Mouse (Mus musculus) thymus, postnatal 14 days (tissue): ENCODE measurements around the gene Pdrg1.

Source experiments
- DNase-seq: peaks from one replicate; pipeline ENCODE4 v3.0.0; 2021

The Pdrg1 gene

DNA sequence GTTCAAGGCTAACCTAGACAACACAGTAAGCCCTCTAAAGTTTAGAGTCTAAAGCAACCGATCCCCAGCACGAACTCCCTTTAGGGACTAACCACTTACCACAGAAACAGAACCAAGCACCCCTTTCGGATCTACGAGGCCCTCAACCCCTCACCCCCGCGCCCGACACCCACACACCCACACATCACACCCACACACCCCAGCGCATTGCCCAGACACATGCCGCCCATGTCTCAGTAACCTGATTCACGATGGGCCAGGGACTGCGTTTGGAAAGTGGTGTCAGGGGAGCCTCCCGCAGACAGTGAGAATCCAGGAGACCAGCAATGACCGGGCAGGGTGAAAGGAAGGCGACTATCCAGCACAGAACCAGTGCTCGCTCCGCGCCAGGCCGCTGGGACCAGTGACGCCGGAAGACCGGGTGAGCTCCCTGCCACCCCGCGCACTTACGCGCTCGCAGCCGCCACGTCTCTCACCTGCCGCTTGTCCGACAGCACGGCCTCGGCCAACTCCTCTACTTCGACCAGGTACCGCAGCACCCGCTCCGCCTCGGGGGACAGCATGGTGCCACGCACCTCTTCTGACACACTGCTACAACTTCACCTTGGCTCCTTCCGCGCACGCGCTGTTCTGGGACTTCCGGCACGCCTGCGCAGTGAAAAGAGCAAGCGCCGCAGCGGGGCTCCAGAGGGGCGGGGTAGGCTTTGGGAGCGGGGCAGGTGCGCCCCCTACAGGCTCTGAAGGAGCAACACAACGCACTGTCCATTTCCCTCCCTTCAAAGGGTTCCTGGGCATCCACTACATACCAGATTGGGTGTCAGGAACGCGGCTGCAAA lies at the start of gene Pdrg1:
Gene Pdrg1, minus strand, starts transcription at position 670 of the 836 bp plus-strand sequence.
- DNase-seq, result peak; percentile 95

DNA sequence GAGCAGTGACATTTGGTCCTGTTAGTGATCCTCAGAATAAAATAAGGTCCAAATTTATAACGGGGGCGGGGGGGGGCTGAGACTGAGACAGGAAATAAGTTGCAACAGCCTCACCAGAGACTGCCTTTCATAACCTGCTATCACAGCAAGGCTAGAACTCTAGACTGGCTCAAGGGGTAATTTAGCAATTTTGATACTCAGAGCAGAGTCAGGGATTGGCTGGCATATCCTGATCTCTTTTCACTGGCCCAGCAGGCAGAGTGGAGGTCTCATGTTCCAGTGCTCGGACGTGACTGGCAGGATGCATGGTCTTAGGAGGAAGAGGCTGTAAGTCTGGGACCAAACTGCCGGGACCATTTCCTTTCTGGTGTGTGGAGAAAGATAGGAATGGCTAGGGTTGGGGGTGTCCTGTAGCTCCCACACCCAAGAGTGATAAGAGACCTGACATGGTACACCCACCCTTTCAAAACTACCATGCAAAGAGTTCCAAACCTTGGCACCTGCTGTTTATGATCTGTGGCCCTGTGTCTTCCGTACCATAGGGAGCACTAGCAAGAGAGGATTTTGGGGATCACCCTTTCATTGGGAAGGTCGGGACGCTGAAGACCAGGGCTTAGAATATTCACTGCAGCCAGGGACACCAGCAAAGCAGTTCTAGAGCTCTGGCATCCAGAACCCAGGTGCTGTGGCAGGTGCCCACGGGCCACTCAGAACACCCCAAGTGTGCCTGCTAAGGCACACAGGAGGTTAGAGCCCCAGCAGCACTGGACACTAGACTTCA lies 49.2 kb upstream of the Pdrg1 start:
- no peak for DNase-seq

DNA sequence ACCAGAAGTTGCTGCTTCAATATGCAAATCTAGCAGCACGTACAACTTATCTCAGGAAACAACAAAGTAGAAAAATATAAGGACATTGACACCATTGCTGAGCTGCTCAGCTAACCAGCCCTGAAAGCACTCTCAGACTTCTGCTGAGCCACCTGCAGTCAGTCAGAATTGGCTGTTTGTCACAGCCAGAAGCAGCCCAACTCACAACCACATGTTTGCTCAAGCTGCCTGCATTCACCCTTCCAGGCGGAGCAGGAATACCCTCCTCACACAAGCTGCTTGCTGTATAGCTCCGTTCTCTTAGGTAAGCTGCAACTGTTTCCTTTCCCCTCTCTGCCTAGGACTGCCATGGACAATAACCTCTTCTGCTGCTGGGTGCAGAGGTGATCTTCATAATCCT lies 48.2 kb upstream of the Pdrg1 start:
- DNase-seq, result no peak

DNA sequence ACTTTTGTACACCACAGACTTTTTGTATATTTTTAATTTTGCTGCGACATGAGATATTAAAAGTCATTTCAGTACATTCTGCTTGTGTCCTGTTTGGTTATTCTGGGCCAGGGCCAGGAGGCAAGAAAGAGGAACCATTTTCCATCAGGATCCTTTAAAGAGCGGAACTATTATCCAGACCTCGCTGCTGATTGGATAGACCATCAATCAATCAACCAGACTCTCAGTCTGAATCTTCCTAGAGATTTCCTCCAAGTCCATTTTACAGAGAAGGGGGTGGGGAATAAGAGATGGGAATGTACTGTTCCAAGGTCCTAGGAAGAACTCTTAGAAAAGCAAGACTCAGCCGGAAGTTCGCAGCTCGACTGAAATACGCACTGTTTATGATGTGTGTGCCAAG lies 45.0 kb upstream of the Pdrg1 start:
- DNase-seq, result no peak

DNA sequence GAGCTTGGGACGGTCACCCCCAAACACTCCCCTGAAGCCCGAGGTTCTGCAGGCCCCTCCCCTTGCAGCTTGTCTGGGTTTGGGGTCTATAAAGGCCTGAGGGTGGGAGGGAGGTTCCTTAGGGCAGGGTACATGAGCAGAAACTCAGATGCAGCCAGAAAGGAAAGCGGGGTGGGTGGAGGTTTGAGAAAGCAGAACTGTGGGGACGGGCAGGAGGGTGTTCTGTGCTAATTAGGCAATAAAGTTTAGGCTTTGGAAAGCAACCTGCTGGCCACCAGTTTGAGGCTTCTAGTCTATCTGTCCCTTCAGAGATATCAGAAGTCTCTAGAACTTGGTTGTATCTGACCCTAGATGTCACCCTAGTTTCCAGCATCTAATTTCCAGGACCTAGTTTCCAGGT lies 43.1 kb upstream of the Pdrg1 start:
- DNase-seq, result no peak

DNA sequence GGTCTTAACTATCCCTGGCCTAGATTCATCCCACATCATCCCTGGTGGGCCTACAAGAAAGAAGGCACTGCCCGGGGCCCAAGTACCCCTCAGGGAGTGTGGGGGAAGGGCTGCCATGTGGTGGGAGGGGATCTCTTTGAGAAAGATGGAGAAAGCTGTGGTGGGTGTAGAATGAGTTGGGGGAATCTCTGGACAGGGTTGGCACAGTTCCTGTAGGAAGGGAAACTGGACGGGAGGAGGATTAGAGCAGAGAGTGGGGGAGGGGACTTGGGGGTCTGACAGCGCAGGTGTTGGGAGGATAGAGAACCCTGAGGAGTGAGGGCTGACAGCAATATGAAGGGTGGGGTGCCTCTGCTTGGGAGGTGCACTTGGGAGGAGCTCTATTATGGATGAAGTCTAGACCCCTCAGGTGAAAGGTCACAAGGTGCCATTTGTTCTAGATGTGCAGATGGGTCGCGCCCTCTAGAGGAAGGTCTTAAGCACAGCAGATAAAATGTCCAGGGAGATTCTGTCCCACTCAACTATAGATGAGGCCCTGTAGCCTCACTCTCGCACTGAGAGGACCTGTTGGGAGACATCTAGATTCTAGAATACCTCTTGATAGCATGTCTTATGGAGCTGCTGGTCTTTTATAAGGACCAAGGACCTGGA lies 40.2 kb upstream of the Pdrg1 start:
- DNase-seq, result no peak

DNA sequence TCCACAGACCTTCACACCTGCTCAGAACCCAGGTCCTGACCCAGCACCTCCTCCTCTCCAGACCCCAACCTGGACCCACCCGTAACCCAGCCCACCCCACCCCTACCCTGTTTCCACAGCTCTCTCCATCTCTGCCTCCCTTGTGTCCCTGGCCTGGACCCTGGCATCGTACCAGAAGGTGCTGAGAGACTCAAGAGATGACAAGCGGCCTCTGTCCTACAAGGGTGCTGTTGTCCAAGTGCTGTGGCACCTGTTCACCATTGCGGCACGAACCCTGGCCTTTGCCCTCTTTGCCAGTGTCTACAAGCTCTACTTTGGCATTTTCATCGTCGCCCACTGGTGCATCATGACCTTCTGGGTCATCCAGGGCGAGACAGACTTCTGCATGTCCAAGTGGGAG lies 38.7 kb upstream of the Pdrg1 start:
- DNase-seq, result no peak

DNA sequence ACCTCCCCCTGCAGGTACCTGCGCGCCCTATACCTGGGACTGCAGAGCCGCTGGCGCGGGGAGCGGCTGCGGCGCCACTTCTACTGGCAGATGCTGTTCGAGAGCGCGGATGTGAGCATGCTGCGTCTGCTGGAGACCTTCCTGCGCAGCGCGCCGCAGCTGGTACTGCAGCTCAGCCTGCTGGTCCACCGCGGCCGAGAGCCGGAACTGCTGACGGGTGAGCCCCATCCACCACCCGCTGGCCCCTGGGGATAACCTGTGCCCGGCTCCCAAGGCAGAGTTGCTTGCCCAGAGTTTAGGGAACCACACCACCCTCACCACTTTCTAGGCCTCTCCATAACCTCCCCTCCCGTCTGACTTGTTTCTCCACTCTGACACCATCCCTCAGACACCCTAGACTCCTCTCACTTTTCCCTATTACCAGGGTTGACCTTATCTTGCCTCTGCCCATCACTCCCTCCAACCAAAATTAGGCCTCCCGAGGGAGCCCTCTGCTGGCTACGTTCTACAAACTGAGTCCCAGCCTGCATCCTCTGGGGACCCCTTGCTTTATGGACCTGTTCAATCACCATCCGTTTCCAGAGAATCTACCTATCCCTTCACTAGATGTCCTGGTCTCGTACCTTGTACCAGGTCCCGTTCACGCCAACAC lies 37.6 kb upstream of the Pdrg1 start:
- peak; percentile 36 for DNase-seq

DNA sequence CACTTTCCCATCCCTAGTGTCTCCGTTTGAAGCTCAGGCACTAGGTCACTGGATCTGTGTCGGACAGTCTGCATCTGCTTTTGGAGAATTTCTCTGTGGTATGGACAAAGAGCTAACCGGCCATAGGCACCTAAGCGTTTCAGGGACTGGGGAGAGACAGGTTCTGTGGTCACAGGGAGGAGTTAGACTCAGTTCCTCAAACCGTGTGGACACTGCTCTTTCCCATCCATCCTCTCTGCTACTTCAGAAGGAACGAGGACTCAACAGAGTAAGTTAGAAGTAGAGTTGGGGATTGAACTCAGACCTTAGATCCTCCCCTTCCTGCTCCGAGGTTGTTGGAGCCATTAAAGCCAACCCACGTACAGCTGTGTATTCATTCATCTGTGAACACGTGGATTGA lies 36.3 kb upstream of the Pdrg1 start:
- DNase-seq, result no peak

DNA sequence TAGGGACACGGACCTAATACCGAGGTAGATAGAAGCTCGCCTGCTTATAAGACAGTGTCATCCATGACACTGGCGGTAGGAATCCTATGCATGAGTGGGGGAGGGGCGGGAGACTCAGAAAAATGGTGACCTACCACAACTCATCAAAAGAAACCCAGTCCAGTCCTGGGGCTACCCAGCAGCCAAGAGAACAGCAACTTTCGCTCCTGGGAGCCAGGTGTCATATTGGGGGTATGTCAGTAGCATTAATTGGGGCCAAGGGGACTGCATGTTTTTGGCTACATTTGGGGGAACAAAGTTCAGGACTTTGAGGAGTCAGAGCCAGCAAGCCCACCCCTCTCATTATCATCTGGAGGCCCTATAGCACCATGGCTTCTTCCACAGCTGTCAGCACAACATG lies 35.9 kb upstream of the Pdrg1 start:
- no peak for DNase-seq

DNA sequence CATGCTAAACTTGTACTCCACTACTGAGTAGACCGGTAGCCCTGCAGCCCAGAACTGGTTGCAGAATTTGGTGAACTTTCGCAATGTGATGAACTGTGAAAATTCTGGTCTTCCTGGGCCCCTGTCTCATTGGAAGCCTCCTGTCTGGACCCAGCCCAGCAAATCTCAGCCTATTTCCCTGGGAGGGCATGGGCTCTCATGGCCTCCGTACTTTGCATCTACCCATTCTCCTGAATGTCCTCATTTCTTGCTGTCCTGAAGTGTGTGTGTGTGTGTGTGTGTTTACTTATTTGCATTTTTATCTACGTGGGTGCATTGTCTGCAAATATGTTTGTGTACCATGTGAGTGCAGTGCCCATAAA lies 34.8 kb upstream of the Pdrg1 start:
- no peak for DNase-seq

DNA sequence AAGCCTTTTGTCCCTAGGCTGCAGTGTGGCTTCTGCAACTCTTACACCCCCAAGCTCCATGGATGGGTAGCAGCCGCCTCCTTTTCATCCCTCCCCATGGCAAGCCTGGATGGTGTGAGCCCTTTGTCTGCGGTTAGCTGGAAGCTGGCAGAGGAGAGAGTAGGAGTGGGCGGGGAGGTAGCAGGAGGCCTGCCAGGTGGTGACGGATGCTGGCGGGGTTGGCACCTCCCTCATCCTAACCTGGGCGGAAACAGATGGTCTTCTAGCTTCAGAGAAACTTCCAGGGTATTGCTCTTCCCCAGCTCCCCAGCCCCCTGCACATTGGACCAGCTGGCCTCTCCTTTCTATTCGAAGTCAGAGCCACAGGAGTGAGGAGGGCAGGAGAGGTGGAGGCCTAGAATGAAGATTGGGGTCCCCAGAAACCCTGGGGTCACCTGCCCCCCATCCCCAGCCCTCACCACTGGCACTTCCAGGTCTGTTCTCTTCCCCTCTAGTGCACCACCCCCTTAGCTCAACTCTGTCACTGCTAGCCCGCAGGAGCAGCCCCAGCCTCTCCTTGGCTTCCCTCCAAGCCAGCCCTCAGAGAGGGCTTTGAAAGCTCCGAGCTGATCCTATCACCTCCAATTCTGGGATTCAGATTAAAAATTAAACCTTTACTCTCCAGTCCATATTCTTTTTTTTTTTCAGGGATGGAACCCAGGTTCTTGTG lies 34.2 kb upstream of the Pdrg1 start:
- peak; percentile 56 for DNase-seq

DNA sequence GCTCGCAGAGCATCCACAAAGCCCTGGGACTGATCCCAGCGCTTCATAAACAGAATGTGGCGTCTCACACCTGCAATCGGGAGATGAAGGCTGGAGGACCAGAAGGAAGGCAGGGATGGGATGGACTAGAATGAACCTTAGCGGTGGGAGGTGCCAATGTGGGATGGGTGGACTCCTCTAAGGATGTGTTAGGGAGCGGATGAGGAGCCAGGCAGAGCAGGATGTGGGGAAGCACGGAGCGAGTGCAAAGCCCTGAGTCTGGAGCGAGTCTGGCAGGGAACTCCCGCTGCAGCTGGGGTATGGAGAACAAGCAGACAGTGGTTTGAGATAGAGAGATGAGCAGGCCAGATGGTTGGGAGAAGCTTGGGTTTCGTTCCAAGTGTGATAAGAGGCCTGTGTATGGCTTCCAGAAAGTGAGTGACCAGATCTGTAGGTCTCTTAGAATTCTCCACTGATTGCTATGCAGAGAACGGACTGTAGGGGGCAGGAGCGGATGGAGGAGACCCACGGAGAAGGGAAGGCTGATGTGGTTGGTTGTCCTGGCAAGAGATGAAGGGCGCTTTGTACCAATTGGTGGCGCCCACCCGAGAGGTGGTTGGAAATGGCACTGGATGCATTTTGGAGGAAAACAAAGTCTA lies 32.7 kb upstream of the Pdrg1 start:
- DNase-seq, result peak; percentile 62

DNA sequence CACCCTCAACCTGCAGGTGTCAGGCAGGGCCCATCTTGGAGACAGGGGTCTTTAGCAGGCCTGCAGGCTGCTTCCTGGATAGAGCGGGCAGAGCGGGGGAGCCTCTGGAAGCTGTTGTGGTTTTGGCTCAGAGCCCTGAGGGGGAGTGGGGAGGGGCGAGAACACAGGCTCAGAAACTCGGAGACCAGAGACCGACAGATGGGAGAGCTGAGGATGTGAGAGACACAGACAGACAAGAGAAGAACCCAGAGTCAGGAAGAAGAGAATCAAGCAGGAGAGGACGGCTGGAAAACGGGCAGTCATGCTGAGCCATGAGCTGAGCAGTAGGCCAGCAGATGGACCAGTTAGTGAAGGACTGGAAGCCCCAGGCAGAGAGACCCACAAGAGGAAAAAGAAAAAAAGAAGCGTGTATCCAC lies 30.7 kb upstream of the Pdrg1 start:
- DNase-seq, result peak; percentile 69

DNA sequence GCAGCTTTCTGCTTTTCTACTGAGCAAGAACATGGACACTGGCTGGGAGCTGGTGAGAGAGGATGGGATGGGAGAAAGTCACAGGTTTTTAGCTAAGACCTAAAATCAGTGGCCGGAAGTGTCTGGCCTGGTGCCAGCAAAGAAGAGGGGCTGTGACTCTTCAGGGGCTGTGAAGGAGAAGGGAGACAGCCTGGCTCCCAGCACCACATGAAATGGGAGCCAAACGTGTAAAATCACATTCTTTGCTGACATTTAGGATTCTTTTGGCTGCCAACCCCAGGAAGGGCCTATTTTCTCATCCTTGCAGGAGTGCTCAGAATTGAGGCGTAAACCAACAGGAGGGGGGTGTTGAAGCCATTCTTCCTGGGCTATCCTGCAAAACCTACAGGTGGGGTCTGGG lies 28.7 kb upstream of the Pdrg1 start:
- DNase-seq, result no peak

DNA sequence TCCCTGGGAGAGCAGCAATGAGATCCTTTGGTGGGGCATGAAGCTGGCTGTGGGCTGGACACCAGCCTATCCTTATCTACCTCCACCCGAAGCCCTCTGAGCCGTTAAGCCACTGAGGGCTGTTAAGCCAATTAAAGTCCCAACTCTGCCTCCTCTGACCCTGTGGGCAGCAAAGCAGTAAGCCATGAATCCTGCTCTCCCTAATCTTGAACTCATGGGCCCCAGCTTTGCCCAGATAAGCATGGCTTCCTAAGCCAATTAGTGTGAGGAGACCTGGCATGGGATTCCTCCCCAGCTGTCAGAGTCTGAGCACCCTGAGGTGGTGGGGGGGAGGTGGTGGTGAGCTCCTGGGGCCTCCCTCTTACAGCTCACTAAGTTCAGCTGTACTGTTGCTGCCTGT lies 21.5 kb upstream of the Pdrg1 start:
- no peak for DNase-seq

DNA sequence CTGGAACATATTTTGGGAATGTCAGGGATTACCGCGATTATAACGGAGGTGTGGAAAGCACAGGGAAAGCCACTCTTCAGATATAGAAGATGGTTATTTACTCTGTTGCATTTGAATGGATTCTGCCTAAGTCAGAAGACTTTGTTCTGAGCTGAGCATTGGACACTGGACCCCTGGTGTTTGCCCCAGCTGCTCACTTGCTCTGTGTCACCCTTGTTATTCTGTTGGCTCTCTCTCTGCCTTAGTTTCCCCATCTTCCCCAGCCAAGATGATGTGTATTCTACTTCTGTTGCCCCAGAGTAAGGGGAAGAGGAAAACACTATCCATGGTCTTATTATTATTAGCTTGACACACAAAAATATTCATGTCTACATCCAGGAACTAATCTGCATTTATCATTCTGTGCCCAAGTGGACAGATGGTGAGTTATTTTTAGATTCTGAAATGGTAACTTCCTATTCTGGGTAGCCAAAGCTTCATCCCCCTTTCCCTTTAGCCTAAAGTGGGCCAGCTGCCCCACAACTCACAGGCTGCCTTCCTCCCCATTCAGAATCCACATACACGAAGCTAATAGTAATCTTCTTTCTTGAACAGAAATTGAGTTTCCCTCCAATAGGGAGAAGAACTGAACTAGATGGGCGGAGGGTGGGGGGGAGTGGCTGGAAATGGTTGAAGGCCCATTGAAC lies 18.5 kb upstream of the Pdrg1 start:
- DNase-seq, result no peak

DNA sequence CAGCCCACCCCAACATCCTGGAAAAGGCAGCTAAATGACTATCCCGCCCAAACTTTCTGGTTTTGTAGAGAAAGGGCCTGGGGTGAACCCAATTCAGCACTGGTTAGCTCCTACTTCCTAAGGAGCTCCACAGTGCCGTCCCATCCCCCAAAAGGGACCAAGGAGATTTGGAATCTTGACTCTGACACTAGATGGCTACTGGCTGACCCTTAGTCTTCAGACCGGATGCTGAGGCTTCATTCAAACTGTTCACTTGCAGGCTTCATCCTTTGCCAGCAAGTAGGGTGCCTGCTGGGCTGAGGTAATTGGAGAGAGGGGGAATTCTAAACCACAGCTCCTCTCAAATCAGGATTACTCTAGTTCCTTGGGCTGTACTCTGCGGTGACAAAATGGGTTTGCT lies 17.7 kb upstream of the Pdrg1 start:
- DNase-seq, result no peak

DNA sequence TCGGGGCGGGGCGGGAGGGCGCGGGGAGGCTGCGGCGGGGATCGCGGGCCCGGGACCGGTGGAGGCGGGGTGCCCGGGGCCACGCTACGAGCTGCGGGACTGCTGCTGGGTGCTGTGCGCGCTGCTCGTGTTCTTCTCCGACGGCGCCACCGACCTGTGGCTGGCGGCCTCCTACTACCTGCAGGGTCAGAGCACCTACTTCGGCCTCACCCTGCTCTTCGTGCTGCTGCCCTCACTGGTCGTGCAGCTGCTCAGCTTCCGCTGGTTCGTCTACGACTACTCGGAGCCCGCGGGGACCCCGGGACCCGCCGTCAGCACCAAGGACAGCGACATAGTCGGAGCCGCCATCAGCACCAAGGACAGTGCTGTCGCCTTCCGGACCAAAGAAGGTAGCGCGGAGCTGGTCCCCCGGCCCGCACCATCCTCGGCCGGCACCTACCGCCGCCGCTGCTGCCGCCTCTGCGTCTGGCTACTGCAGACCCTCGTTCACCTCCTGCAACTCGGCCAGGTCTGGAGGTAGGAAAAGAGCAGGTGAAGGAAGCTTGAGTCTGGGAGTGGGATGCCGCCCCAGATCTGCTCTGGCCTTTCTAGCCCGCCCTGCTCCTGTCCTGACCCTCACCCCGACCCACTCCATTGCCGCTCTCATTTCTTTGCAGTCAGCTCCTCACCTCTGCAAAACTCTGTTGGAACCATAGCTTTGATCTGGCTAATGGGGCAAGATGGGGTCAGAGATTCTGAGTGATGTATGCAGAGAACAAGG lies 17.0 kb upstream of the Pdrg1 start:
- peak; percentile 92 for DNase-seq
